Mouse (Mus musculus) G1E (cell line): Measurements from ENCODE around the gene Il17f. TPM values are rescaled to one million over a fixed set of nuclear protein-coding genes. Genes with fewer than 3 reads are reported as not detected.

Experiments
- ATAC-seq: 2 replicates; pipeline ENCODE4 v1.8.0; 2016; ENCODE audit warnings: mild to moderate bottlenecking; ENCODE audit not compliant: insufficient number of reproducible peaks, poor library complexity, low FRiP score, severe bottlenecking; ENCODE audit errors: extremely low read depth
- DNase-seq: peaks from one replicate; pipeline ENCODE4 v3.0.0; 2012; ENCODE audit warnings: low spot score
- H3K27me3 ChIP-seq: 2 replicates; pipeline ENCODE4 v1.6.1; 2012; ENCODE audit warnings: mild to moderate bottlenecking, low read length, inconsistent platforms; ENCODE audit not compliant: insufficient read depth
- H3K36me3 ChIP-seq: replicated peaks from 2 replicates; pipeline ENCODE3; 2012; ENCODE audit warnings: mild to moderate bottlenecking, inconsistent platforms
- H3K4me1 ChIP-seq: 2 replicates; pipeline ENCODE4 v1.6.1; 2012; ENCODE audit warnings: low read depth, low read length, inconsistent platforms, mixed read lengths; ENCODE audit not compliant: insufficient read depth
- H3K4me3 ChIP-seq: 2 replicates; pipeline ENCODE4 v1.5.1; 2012; ENCODE audit warnings: low read depth, mild to moderate bottlenecking, inconsistent platforms, low read length, moderate library complexity, mixed read lengths
- H3K9me3 ChIP-seq: replicated peaks from 2 replicates; pipeline ENCODE4 v1.6.1; 2012; ENCODE audit warnings: inconsistent platforms
- CTCF ChIP-seq: IDR thresholded peaks from 2 replicates; pipeline ENCODE4 v1.5.1; 2012; ENCODE audit warnings: low read depth, low read length, inconsistent platforms, mixed read lengths
- GATA1 ChIP-seq: IDR thresholded peaks from 2 replicates; pipeline ENCODE4 v1.6.1; 2012; ENCODE audit warnings: borderline replicate concordance, low read length, inconsistent platforms, mixed read lengths
- GATA2 ChIP-seq: IDR thresholded peaks from 2 replicates; pipeline ENCODE4 v1.6.1; 2012; ENCODE audit warnings: low read depth, low read length, inconsistent platforms, borderline replicate concordance
- POLR2AphosphoS5 ChIP-seq: IDR thresholded peaks from 2 replicates; pipeline ENCODE4 v1.6.1; 2012; ENCODE audit warnings: low read depth, low read length, inconsistent platforms; ENCODE audit not compliant: insufficient replicate concordance
- TAL1 ChIP-seq: conservative IDR thresholded peaks from 2 replicates; pipeline ENCODE4 v1.6.1; 2012; ENCODE audit warnings: low read depth, low read length, inconsistent platforms, mixed read lengths
- polyA plus RNA-seq: library from polyadenylated mRNA; stranded (reverse); fragments of >175 nt; gene quantifications from 2 replicates; pipeline ENCODE4 v1.2.3, GENCODE M21; 2012
- total RNA-seq, 2 experiments: library from RNA; stranded (forward) in 1 of 2; stranded (reverse) in 1 of 2; fragments of 200-1000 nt in 1 of 2; fragments of >200 nt in 1 of 2; fragmentation: Nextera tagmentation in 1 of 2; gene quantifications; 2 replicates each; pipeline ENCODE4 v1.2.3; 2014 to 2017

Gene Il17f
- total and polyA plus RNA-seq, 3 experiments, result 0.55 TPM; not detected in 2

DNA sequence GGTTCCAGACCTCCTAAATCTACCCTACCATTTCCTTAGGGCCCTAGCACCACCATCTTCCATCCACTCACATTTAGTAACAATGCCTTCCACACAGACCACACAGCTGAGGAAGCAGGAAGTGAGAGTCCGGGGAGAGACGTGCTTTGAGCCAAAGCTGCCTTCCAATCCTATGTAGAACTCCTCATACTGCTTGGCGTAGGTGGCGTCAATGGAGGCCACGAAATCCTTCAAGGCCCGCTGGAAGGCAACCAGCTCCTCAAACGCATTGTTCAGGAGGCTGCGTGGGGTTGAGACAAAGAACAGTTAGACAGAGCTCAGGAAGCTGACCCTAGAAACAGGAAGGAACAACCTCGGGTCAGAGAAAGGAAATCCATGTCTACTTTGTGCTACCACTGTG lies 26.8 kb upstream of the Il17f start:
- DNase-seq (no peak), ATAC-seq (no peak)
- peak overlapping the region; percentile 40; the same call in 1 of the 2 replicates for H3K4me3 ChIP-seq
- peaks cover 11% of the 10 kb centered on the region; the same call in 1 of the 2 replicates for H3K27me3 ChIP-seq
- peaks cover 66% of the 10 kb centered on the region for H3K36me3 ChIP-seq
- peaks cover 70% of the 10 kb centered on the region for H3K4me1 ChIP-seq
- no peaks in the 10 kb centered on the region for H3K9me3 ChIP-seq
- TF ChIP-seq CTCF, result no peak
- TF ChIP-seq GATA1, result no peak
- TF ChIP-seq TAL1, result no peak
- no peak for TF ChIP-seq GATA2
- no peak for TF ChIP-seq POLR2AphosphoS5

DNA sequence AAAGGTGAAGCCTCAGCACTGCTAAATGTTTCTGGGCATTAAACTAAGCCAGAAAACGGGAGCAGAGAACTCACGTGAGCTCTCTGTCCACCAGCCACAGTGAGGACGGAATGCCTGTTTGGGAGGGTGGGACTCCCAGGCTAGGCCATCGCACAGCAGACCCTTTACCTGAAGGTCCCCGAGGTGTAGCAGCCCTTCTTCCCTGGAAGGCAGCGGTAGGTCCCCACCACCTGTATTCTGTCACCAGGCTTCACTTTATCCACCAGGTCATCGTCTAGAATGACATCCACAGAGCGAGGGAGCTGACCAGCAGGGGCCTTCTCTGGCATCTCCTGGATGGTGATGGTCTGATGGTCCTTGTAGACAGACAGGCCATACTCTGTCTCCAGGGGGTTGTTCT lies 24.1 kb upstream of the Il17f start:
- Histone ChIP-seq H3K9me3 (no peaks in the 10 kb centered on the region), H3K4me3 (no peak overlapping the region; the same call in 1 of the 2 replicates), H3K27me3 (no peaks in the 10 kb centered on the region), H3K36me3 (peaks cover 93% of the 10 kb centered on the region), H3K4me1 (peaks cover 73% of the 10 kb centered on the region)
- no peak for DNase-seq
- ATAC-seq, result no peak
- TF ChIP-seq GATA2, result no peak
- no peak for TF ChIP-seq GATA1
- no peak for TF ChIP-seq POLR2AphosphoS5
- no peak for TF ChIP-seq CTCF
- no peak for TF ChIP-seq TAL1

DNA sequence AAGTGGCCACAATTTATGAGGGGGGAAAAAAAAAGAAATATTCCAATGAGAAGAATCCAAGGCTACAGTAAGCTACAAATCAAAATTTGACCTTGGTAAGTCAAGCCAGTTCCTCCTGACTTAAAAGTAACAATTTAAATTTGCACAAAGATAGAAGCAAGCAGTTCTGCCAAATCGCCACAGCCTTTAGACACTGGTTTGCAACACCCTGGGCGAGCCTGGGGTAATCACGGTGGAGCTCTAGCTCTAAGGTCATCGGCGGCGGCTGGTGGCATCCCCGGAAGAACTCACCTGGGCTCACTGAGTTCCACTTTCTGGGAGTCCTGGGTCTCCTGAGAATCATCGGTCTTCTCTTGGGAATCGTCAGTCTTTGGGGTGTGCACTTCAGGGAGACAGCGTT lies 14.1 kb upstream of the Il17f start:
- H3K27me3 ChIP-seq, result no peaks in the 10 kb centered on the region
- peaks cover 99% of the 10 kb centered on the region for H3K36me3 ChIP-seq
- H3K4me1 ChIP-seq, result peaks cover 23% of the 10 kb centered on the region
- DNase-seq (no peak), ATAC-seq (no peak)
- TF ChIP-seq GATA1, result no peak
- no peak for TF ChIP-seq POLR2AphosphoS5
- TF ChIP-seq TAL1, result no peak
- TF ChIP-seq GATA2, result no peak
- no peak for TF ChIP-seq CTCF
- no peaks in the 10 kb centered on the region for H3K9me3 ChIP-seq
- H3K4me3 ChIP-seq, result no peak overlapping the region

DNA sequence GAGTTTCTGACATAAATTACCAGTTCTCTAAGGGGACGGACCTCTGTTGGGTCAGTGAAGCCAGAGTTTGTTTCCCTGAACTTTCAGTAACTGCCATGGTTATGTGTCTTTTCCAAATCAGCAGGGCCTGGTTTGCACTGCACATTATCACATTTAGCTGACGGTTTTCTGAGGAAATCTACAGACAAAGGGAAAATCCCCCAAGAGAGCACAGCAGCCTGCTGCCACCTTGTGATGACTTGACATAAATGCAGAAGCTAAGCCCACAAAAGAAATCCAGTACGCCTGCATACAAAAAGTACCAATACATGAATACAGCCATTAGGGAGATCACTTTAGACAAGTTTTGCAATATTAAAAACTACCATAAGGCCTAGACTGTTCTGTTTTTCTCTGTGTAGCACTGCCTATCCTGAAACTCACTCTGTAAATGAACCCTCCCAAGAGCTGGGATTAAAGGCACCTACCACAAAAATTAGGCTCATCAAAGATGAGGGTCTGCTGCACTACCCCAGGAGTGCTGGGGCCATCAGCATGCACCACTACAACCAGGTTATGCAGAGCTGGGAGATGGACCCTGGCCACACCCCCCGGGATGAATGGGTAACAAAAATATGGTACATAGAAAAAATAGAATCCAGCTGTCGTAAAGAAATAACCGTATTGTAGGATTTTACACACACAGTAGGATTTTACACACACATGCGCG lies 11.4 kb upstream of the Il17f start:
- no peaks in the 10 kb centered on the region for H3K27me3 ChIP-seq
- H3K4me3 ChIP-seq, result no peak overlapping the region
- ATAC-seq, result no peak
- TF ChIP-seq TAL1 (no peak), POLR2AphosphoS5 (no peak), CTCF (no peak), GATA1 (no peak)
- DNase-seq, result no peak
- H3K4me1 ChIP-seq, result peaks cover 16% of the 10 kb centered on the region
- peaks cover 95% of the 10 kb centered on the region for H3K36me3 ChIP-seq
- no peaks in the 10 kb centered on the region for H3K9me3 ChIP-seq

DNA sequence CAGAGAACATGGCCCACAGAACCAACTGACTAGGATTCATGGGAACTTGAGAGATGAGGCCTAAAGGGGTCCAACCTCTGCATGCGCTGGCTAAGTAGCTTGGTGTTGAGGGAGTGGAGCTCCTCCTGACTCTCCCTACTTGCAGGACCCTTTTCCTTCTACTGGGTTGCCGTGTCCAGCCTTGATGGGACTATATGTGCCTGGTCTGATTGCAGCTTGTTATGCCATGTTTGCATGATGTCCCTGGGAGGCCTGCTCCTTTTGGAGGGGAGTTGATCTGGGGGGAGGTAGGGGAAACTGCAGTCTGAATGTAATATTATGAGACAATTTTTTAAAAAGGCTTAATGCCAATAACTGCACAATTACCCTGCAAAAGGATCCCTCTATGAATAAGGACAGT lies 10.9 kb upstream of the Il17f start:
- ATAC-seq (no peak), DNase-seq (no peak)
- H3K4me1 ChIP-seq, result peaks cover 16% of the 10 kb centered on the region
- H3K4me3 ChIP-seq, result no peak overlapping the region
- peaks cover 90% of the 10 kb centered on the region for H3K36me3 ChIP-seq
- TF ChIP-seq CTCF (no peak), POLR2AphosphoS5 (no peak), GATA2 (no peak), TAL1 (no peak), GATA1 (no peak)
- no peaks in the 10 kb centered on the region for H3K9me3 ChIP-seq
- no peaks in the 10 kb centered on the region for H3K27me3 ChIP-seq

DNA sequence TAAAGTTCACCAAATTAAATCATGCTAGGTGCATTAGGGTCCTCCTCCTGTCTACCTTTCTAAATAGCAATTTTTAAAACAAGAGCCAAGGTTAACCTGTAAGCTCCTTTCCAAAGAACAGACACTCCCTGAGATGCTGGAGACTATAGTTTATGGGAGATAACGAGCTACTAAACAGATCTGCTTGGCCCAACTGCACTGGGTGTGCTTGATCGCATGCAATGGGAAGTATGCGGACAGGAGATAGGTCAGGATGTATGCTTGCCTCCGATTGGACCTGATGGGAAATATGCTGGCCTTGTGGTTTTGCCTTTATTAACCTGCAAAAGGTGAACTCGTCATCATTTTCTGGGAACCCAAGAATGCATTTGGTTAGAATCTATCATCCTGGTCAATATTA lies 4.8 kb upstream of the Il17f start:
- DNase-seq (no peak), ATAC-seq (no peak)
- no peaks in the 10 kb centered on the region for H3K4me1 ChIP-seq
- no peak overlapping the region for H3K4me3 ChIP-seq
- H3K9me3 ChIP-seq, result no peaks in the 10 kb centered on the region
- peaks cover 30% of the 10 kb centered on the region for H3K36me3 ChIP-seq
- H3K27me3 ChIP-seq, result peaks cover 8% of the 10 kb centered on the region
- TF ChIP-seq TAL1, result no peak
- no peak for TF ChIP-seq GATA1
- no peak for TF ChIP-seq CTCF
- no peak for TF ChIP-seq GATA2
- no peak for TF ChIP-seq POLR2AphosphoS5
